In genomic region chr1:75218227-75219001, GRCm38 (mm10) we compare ENCODE assay signal across 9 mouse cellular contexts. TPM values are rescaled to one million over a fixed set of nuclear protein-coding genes. Genes with fewer than 3 reads are reported as not detected.
DNase-seq lines count a peak whose midpoint lies in the region; ATAC-seq and TF ChIP-seq lines count a peak whose summit lies in the region.
"Had no signal": no experiment of that assay in that cellular context is flagged by ENCODE, and none has a peak within 500 bp of the region (broad histone marks: within the 10 kb centered on the region; RNA-seq: fewer than 3 reads in every experiment).

No protein-coding gene starts in this region.

- H3K27me3 ChIP-seq in intestine, embryonic 15.5 days (replicated peaks): peaks cover 27% of the 10 kb centered on the region
- H3K27me3 ChIP-seq in spleen, adult 2 months (ENCODE audit: control insufficient read depth, insufficient read depth, low read length): no peaks in the 10 kb centered on the region
- H3K27me3 ChIP-seq: Patski had no signal

- H3K9ac ChIP-seq in intestine, embryonic 15.5 days: peak overlapping the region; percentile 61

- intact Hi-C loops in gastrocnemius, postnatal 36 days (cut with DNase I): no loop called here
- intact Hi-C loops in left cerebral cortex, postnatal 4 days (cut with DNase I): no loop called here

- H3K4me1 ChIP-seq in intestine, embryonic 15.5 days (replicated peaks): peaks cover 27% of the 10 kb centered on the region
- H3K4me1 ChIP-seq in spleen, adult 2 months (ENCODE audit: control insufficient read depth, insufficient read depth, insufficient read length): peaks cover 18% of the 10 kb centered on the region; the same call in 1 of the 2 replicates

- H3K4me3 ChIP-seq in intestine, embryonic 15.5 days (replicated peaks): peak overlapping the region; percentile 54
- peak overlapping the region; percentile 86 for H3K4me3 ChIP-seq in spleen, adult 2 months (ENCODE audit: extremely low read depth, insufficient read depth, insufficient read length)

- DNase-seq in embryo, embryonic 11 days: peak; percentile 25
- DNase-seq in embryo, embryonic 10 days (ENCODE audit: low spot score): no peak
- DNase-seq in cerebellum, postnatal 25 days: peak; percentile 93 to 96
- peak; percentile 73 to 75 for DNase-seq in gastrocnemius, postnatal 36 days
- peak; percentile 46 for DNase-seq in left cerebral cortex, postnatal 4 days
- DNase-seq in mesoderm, embryonic 11.5 days (ENCODE audit: low read depth, low spot score): peak; percentile 16
- peak in 1 of 2 experiments; percentile 72 for DNase-seq in spleen, adult 2 months (ENCODE audit: low read depth in 1 of 2, low spot score in 2 of 2)

- ATAC-seq in intestine, embryonic 15.5 days: peak; percentile 37

- H3K36me3 ChIP-seq in intestine, embryonic 15.5 days: peaks cover 6% of the 10 kb centered on the region; the same call in 1 of the 2 replicates
- H3K36me3 ChIP-seq in spleen, adult 2 months (ENCODE audit: control insufficient read depth, insufficient read depth, low read length): peaks cover 20% of the 10 kb centered on the region

- H3K9me3 ChIP-seq in intestine, embryonic 15.5 days: no peaks in the 10 kb centered on the region

- WGBS in intestine, embryonic 15.5 days: under 1% methylated on average over 38 of the region's 38 CpGs
- WGBS in spleen, adult 2 months: 1% methylated on average over 38 of the region's 38 CpGs

- H3K4me2 ChIP-seq in intestine, embryonic 15.5 days (replicated peaks): peak overlapping the region; percentile 99

- no peak for TF ChIP-seq CTCF in spleen, adult 2 months (IDR thresholded peaks at IDR 0.05; ENCODE audit: extremely low read depth, insufficient read depth, insufficient read length, insufficient replicate concordance)

- TF ChIP-seq POLR2A in spleen, adult 2 months (IDR thresholded peaks at IDR 0.05; ENCODE audit: low read depth, low read length): no peak; the same call in 1 of the 2 replicates

- H3K27ac ChIP-seq in intestine, embryonic 15.5 days: peak overlapping the region; percentile 58
- peak overlapping the region; percentile 82 for H3K27ac ChIP-seq in spleen, adult 2 months (ENCODE audit: insufficient read depth, low read length)

RNA-seq across cellular contexts. Expression of gene Tuba4a, which starts 1.3 kb away (rescaled TPM):
- 100 to 1,000 TPM; 921 to 954 TPM for total RNA-seq in gastrocnemius, postnatal 36 days (2021)
- 122 and 131 TPM in 2 replicates for polyA plus RNA-seq in intestine, embryonic 15.5 days (2015; fragmentation: Nextera tagmentation; extraction: Ambion mirVana)
- 100 to 1,000 TPM; 101 to 111 TPM for total RNA-seq in left cerebral cortex, postnatal 4 days (2021)
- polyA plus RNA-seq in spleen, adult 2 months (2012; rRNA removed): 123 and 132 TPM in 2 replicates

RNA-seq across cellular contexts. Expression of gene Stk16, which starts 7.8 kb away (rescaled TPM):
- total RNA-seq in gastrocnemius, postnatal 36 days (2021): 10 to 100 TPM; 19.4 to 23.1 TPM
- 110 and 122 TPM in 2 replicates for polyA plus RNA-seq in intestine, embryonic 15.5 days (2015; fragmentation: Nextera tagmentation; extraction: Ambion mirVana)
- total RNA-seq in left cerebral cortex, postnatal 4 days (2021): 100 to 1,000 TPM; 101 to 119 TPM
- polyA plus RNA-seq in spleen, adult 2 months (2012; rRNA removed): 121 and 131 TPM in 2 replicates

RNA-seq across cellular contexts. Expression of gene Glb1l, which starts 7.8 kb away (rescaled TPM):
- 1 to 10 TPM; 2.3 to 3.0 TPM for total RNA-seq in gastrocnemius, postnatal 36 days (2021)
- polyA plus RNA-seq in intestine, embryonic 15.5 days (2015; fragmentation: Nextera tagmentation; extraction: Ambion mirVana): 11.9 and 12.2 TPM in 2 replicates
- total RNA-seq in left cerebral cortex, postnatal 4 days (2021): 10 to 100 TPM; 24.3 to 25.3 TPM
- polyA plus RNA-seq in spleen, adult 2 months (2012; rRNA removed): 5.3 and 5.7 TPM in 2 replicates

RNA-seq across cellular contexts. Expression of gene A630095N17Rik, which starts 13.5 kb away (rescaled TPM):
- not detected for total RNA-seq in gastrocnemius, postnatal 36 days (2021)
- not detected in 2 replicates for polyA plus RNA-seq in intestine, embryonic 15.5 days (2015; fragmentation: Nextera tagmentation; extraction: Ambion mirVana)
- total RNA-seq in left cerebral cortex, postnatal 4 days (2021): not detected
- polyA plus RNA-seq in spleen, adult 2 months (2012; rRNA removed): 0.19 TPM in 1 of 2 replicates, not detected in the other

RNA-seq across cellular contexts. Expression of gene Dnajb2, which starts 17.8 kb away (rescaled TPM):
- 10 to 100 TPM; 63.1 to 67.1 TPM for total RNA-seq in gastrocnemius, postnatal 36 days (2021)
- 25.5 and 26.2 TPM in 2 replicates for polyA plus RNA-seq in intestine, embryonic 15.5 days (2015; fragmentation: Nextera tagmentation; extraction: Ambion mirVana)
- total RNA-seq in left cerebral cortex, postnatal 4 days (2021): 10 to 100 TPM; 54.7 to 61.3 TPM
- polyA plus RNA-seq in spleen, adult 2 months (2012; rRNA removed): 32.6 and 45.8 TPM in 2 replicates

Comparison
In these comparisons a context has a peak if more than half of its experiments do, and no peak if none do; other contexts are left out.
1. RNA of gene Tuba4a, which starts 1.3 kb away (total RNA-seq): 921 to 954 TPM in gastrocnemius, postnatal 36 days; 101 to 111 TPM in left cerebral cortex, postnatal 4 days; every median in the first group is over 4 times any median in the second.
2. RNA of gene Stk16, which starts 7.8 kb away (total RNA-seq): 101 to 119 TPM in left cerebral cortex, postnatal 4 days; 19.4 to 23.1 TPM in gastrocnemius, postnatal 36 days; every median in the first group is over 4 times any median in the second.
3. RNA of gene Glb1l, which starts 7.8 kb away (total RNA-seq): 24.3 to 25.3 TPM in left cerebral cortex, postnatal 4 days; 2.3 to 3.0 TPM in gastrocnemius, postnatal 36 days; every median in the first group is over 4 times any median in the second.